Mouse (Mus musculus): ENCODE measurements at regions not wholly inside any gene's neighbourhood (a gene's known extent, or its start where the extent isn't known, plus 50 kb on each side); places are given as distances from the start of the nearest gene placed in this dataset.

DNA sequence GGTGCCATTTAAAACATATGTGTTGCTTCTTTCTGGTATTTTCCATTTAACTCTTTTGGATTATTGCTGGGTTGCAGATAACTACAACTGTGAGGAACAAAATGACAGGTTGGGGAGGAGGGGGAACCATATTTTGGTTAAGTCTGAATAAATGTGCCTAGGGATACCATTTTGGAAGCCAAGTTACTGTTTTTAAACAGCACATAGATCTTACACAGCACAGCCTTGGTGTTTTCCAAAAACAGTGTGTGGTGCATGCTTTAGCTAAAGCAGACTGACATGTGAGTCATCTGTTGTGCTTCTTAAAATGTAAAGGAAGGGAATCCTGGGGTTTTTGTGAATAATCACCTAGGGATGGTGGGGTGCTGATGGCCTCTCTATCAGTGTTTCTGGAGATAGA is 91.7 kb upstream of the Ptprm start:
- TF ChIP-seq EP300 (IDR thresholded peaks at IDR 0.05; ENCODE audit: insufficient read depth, low read depth, low read length) (no peak), POLR2A (IDR thresholded peaks at IDR 0.05; ENCODE audit: insufficient read depth, low read depth, low read length) (no peak), CTCF (IDR thresholded peaks at IDR 0.05) (no peak)
